Mouse (Mus musculus) T-helper 1 cell (primary cell): ENCODE data around the gene Arf1.

Source experiments
- in situ Hi-C: fragments of 300-600 bp; cut with MboI, MseI; formaldehyde crosslinking; loops from one replicate; pipeline ENCODE4 v1.15.1; 2025; ENCODE audit warnings: high pct_unique_total_duplicates

The Arf1 gene

GRCm38 (mm10) chr11:59192059-59192386, 36.0 kb downstream of the Arf1 start, which contains the start of gene Guk1:
Gene Guk1 (minus strand): TSS chr11:59192212.
- in situ Hi-C loops, result no loop called here

- in situ Hi-C loops, result no loop called here
Observed at GRCm38 (mm10) chr11:59191231-59192058, 36.6 kb downstream of the Arf1 start.

- in situ Hi-C loops, result no loop called here
Observed at GRCm38 (mm10) chr11:59187706-59188105, 40.4 kb downstream of the Arf1 start.

- in situ Hi-C loops, result no loop called here
Observed at GRCm38 (mm10) chr11:59185490-59185889, 42.6 kb downstream of the Arf1 start.

- in situ Hi-C loops, result loop anchor here (5.0 kb wide), 1 partner anchor 92 kb away; no protein-coding TSS in a partner anchor
Observed at GRCm38 (mm10) chr11:59183821-59184220, 44.2 kb downstream of the Arf1 start.

GRCm38 (mm10) chr11:59182864-59183331, 45.2 kb downstream of the Arf1 start, which contains the start of gene Gjc2:
Gene Gjc2 (minus strand): TSS chr11:59183213.
- in situ Hi-C loops, result loop anchor here (5.0 kb wide), 1 partner anchor 91 kb away; no protein-coding TSS in a partner anchor

GRCm38 (mm10) chr11:59176921-59177320, 51.1 kb downstream of the Arf1 start:
- in situ Hi-C loops, result no loop called here

GRCm38 (mm10) chr11:59176475-59176874, 51.6 kb downstream of the Arf1 start:
- in situ Hi-C loops, result no loop called here

GRCm38 (mm10) chr11:59174189-59174838, 53.8 kb downstream of the Arf1 start:
- in situ Hi-C loops, result loop anchor here (5.0 kb wide), 1 partner anchor 1048 kb away; the partner anchor contains the start of gene Srebf1

- in situ Hi-C loops, result loop anchor here (5.0 kb wide), 1 partner anchor 1052 kb away; the partner anchor contains the start of gene Srebf1
Observed at GRCm38 (mm10) chr11:59170549-59170948, 57.5 kb downstream of the Arf1 start.

- in situ Hi-C loops, result loop anchor here (5.0 kb wide), 1 partner anchor 1052 kb away; the partner anchor contains the start of gene Srebf1
Observed at GRCm38 (mm10) chr11:59169807-59170206, 58.3 kb downstream of the Arf1 start.

GRCm38 (mm10) chr11:59165616-59166241, 62.3 kb downstream of the Arf1 start:
- in situ Hi-C loops, result no loop called here

GRCm38 (mm10) chr11:59164384-59164783, 63.7 kb downstream of the Arf1 start:
- in situ Hi-C loops, result no loop called here

- in situ Hi-C loops, result no loop called here
Observed at GRCm38 (mm10) chr11:59163255-59164236, 64.5 kb downstream of the Arf1 start, which contains the start of gene Iba57. Gene Iba57 (minus strand): TSS chr11:59163739.

- in situ Hi-C loops, result no loop called here
Observed at GRCm38 (mm10) chr11:59162443-59163254, 65.4 kb downstream of the Arf1 start.
